ENCODE assay signal across 32 mouse cellular contexts in genomic region chr13:53421189-53421588, GRCm38 (mm10). TPM values are rescaled to one million over a fixed set of nuclear protein-coding genes. Genes with fewer than 3 reads are reported as not detected.
"Had no signal": no experiment of that assay in that cellular context is flagged by ENCODE, and none has a peak within 500 bp of the region (broad histone marks: within the 10 kb centered on the region; RNA-seq: fewer than 3 reads in every experiment).

No protein-coding gene starts in this region.

- H3K4me3 ChIP-seq: limb, embryonic 10.5 days; limb, embryonic 12.5 days; limb, embryonic 13.5 days; limb, embryonic 15.5 days; liver, embryonic 12.5 days; liver, embryonic 13.5 days; liver, embryonic 15.5 days; lung, embryonic 15.5 days; megakaryocyte, embryonic 14.5 days; midbrain, embryonic 10.5 days; midbrain, embryonic 12.5 days; midbrain, embryonic 13.5 days; midbrain, embryonic 15.5 days; myocyte had no signal

- H3K4me1 ChIP-seq: liver, embryonic 12.5 days; liver, embryonic 13.5 days; liver, embryonic 15.5 days; lung, embryonic 15.5 days; megakaryocyte, embryonic 14.5 days; midbrain, embryonic 12.5 days; midbrain, embryonic 13.5 days; midbrain, embryonic 15.5 days had no signal

- H3K27ac ChIP-seq: limb, embryonic 10.5 days; limb, embryonic 12.5 days; limb, embryonic 13.5 days; limb, embryonic 15.5 days; liver, embryonic 12.5 days; liver, embryonic 13.5 days; liver, embryonic 14.5 days; liver, embryonic 15.5 days; lung, embryonic 15.5 days; macrophage; midbrain, embryonic 10.5 days; midbrain, embryonic 12.5 days; midbrain, embryonic 13.5 days; midbrain, embryonic 15.5 days had no signal

- H3K27me3 ChIP-seq: limb, embryonic 13.5 days; limb, embryonic 15.5 days; liver, embryonic 12.5 days; liver, embryonic 13.5 days; liver, embryonic 15.5 days; lung, embryonic 15.5 days; midbrain, embryonic 13.5 days; midbrain, embryonic 15.5 days had no signal

- H3K9ac ChIP-seq: limb, embryonic 12.5 days; limb, embryonic 13.5 days; limb, embryonic 15.5 days; liver, embryonic 12.5 days; liver, embryonic 13.5 days; liver, embryonic 14.5 days; liver, embryonic 15.5 days; liver, postnatal 0 days; lung, embryonic 14.5 days; lung, embryonic 15.5 days; midbrain, embryonic 12.5 days; midbrain, embryonic 13.5 days; midbrain, embryonic 15.5 days had no signal

- H3K36me3 ChIP-seq: limb, embryonic 10.5 days; limb, embryonic 12.5 days; limb, embryonic 13.5 days; limb, embryonic 15.5 days; liver, embryonic 12.5 days; liver, embryonic 13.5 days; liver, embryonic 15.5 days; lung, embryonic 15.5 days; midbrain, embryonic 10.5 days; midbrain, embryonic 12.5 days; midbrain, embryonic 13.5 days; midbrain, embryonic 15.5 days had no signal

- H3K9me3 ChIP-seq: limb, embryonic 10.5 days; limb, embryonic 12.5 days; limb, embryonic 13.5 days; limb, embryonic 15.5 days; liver, embryonic 12.5 days; liver, embryonic 13.5 days; liver, embryonic 15.5 days; lung, embryonic 15.5 days; midbrain, embryonic 10.5 days; midbrain, embryonic 12.5 days; midbrain, embryonic 13.5 days; midbrain, embryonic 15.5 days had no signal

- DNase-seq: left cerebral cortex, postnatal 4 days; liver; liver, embryonic 13.5 days; liver, postnatal 0 days; lung, adult 18-20 months; lung, adult 2 months; lung, embryonic 14.5 days; lung, postnatal 10 days; lung, postnatal 14 days; lung, postnatal 36 days; lung, postnatal 4 days; midbrain, embryonic 14.5 days had no signal

RNA-seq across cellular contexts. Expression of gene Msx2, which starts 51.7 kb away (rescaled TPM):
- total RNA-seq: liver, adult 2 months; megakaryocyte progenitor cell, adult 5-6 weeks; megakaryocyte-erythroid progenitor cell, adult 5-6 weeks; monocyte, adult 5-6 weeks had no signal
- polyA plus RNA-seq: liver, adult 2 months; liver, embryonic 15.5 days; liver, embryonic 16.5 days; liver, postnatal 0 days; lung, adult 2 months; macrophage had no signal
